Mouse (Mus musculus) heart, adult 11 months (tissue): Measurements from ENCODE around the gene Ptpn7.
"Not testable (repeated sequence)": the region's sequence is repeated elsewhere in the genome, so short reads cannot be mapped to it uniquely, and the experiment has no call there.

Experiments
- DNase-seq: peaks from one replicate; pipeline ENCODE4 v3.0.0; 2022

Gene Ptpn7

GRCm38 (mm10) chr1:135132473-135132872 lies at the start of gene Ptpn7:
TSS of gene Ptpn7 (plus strand) at chr1:135132700.
- DNase-seq: peak; percentile 97

GRCm38 (mm10) chr1:135083465-135083864 lies 49.0 kb upstream of the Ptpn7 start:
- peak; percentile 97 for DNase-seq

- DNase-seq: no peak
Measured at GRCm38 (mm10) chr1:135085296-135085871, 47.1 kb upstream of the Ptpn7 start.

GRCm38 (mm10) chr1:135086015-135086414 lies 46.5 kb upstream of the Ptpn7 start:
- no peak for DNase-seq

GRCm38 (mm10) chr1:135087414-135087813 lies 45.1 kb upstream of the Ptpn7 start:
- no peak for DNase-seq

- DNase-seq: no peak
Measured at GRCm38 (mm10) chr1:135089626-135090025, 42.9 kb upstream of the Ptpn7 start.

GRCm38 (mm10) chr1:135090914-135091313 lies 41.6 kb upstream of the Ptpn7 start:
- no peak for DNase-seq

- no peak for DNase-seq
Measured at GRCm38 (mm10) chr1:135094723-135095122, 37.8 kb upstream of the Ptpn7 start.

GRCm38 (mm10) chr1:135095189-135095588 lies 37.3 kb upstream of the Ptpn7 start:
- peak; percentile 95 for DNase-seq

GRCm38 (mm10) chr1:135096312-135096711 lies 36.2 kb upstream of the Ptpn7 start:
- no peak for DNase-seq

GRCm38 (mm10) chr1:135097441-135097840 lies 35.1 kb upstream of the Ptpn7 start:
- DNase-seq: no peak

- DNase-seq: peak; percentile 97
Measured at GRCm38 (mm10) chr1:135098441-135098840, 34.1 kb upstream of the Ptpn7 start.

- no peak for DNase-seq
Measured at GRCm38 (mm10) chr1:135100400-135100799, 32.1 kb upstream of the Ptpn7 start.

- DNase-seq: no peak
Measured at GRCm38 (mm10) chr1:135105124-135105523, 27.4 kb upstream of the Ptpn7 start, which contains the start of gene Lgr6. TSS of gene Lgr6 (minus strand) at chr1:135105276.

- DNase-seq: peak; percentile 94
Measured at GRCm38 (mm10) chr1:135105951-135106350, 26.5 kb upstream of the Ptpn7 start.

- DNase-seq: no peak
Measured at GRCm38 (mm10) chr1:135108611-135109010, 23.9 kb upstream of the Ptpn7 start.

- peak; percentile 94 for DNase-seq
Measured at GRCm38 (mm10) chr1:135110075-135110474, 22.4 kb upstream of the Ptpn7 start.

- not testable (repeated sequence) for DNase-seq
Measured at GRCm38 (mm10) chr1:135111271-135111670, 21.2 kb upstream of the Ptpn7 start.

- DNase-seq: no peak
Measured at GRCm38 (mm10) chr1:135112661-135113060, 19.8 kb upstream of the Ptpn7 start.

GRCm38 (mm10) chr1:135124573-135125363 lies 7.7 kb upstream of the Ptpn7 start:
- no peak for DNase-seq

- no peak for DNase-seq
Measured at GRCm38 (mm10) chr1:135125990-135126389, 6.5 kb upstream of the Ptpn7 start.

- peak; percentile 92 for DNase-seq
Measured at GRCm38 (mm10) chr1:135126443-135127027, 6.0 kb upstream of the Ptpn7 start.

GRCm38 (mm10) chr1:135128011-135128441 lies 4.5 kb upstream of the Ptpn7 start:
- no peak for DNase-seq

- no peak for DNase-seq
Measured at GRCm38 (mm10) chr1:135128986-135129385, 3.5 kb upstream of the Ptpn7 start.
